Mouse (Mus musculus) hindbrain, embryonic 10.5 days (tissue): ENCODE measurements around the gene Gm7137. TPM values are rescaled to one million over a fixed set of nuclear protein-coding genes. Genes with fewer than 3 reads are reported as not detected.
"Not testable (repeated sequence)": the region's sequence is repeated elsewhere in the genome, so short reads cannot be mapped to it uniquely, and the experiment has no call there.

Source experiments
- DNase-seq: peaks from one replicate; pipeline ENCODE4 v3.0.0-alpha.2; 2017; ENCODE audit warnings: low spot score
- H3K27ac ChIP-seq: fragments of 300-500 bp; sonication (generic); 2 replicates; pipeline ENCODE4 v1.5.1; 2016; ENCODE audit warnings: mild to moderate bottlenecking, moderate library complexity
- H3K27me3 ChIP-seq: fragments of 300-500 bp; sonication (generic); 2 replicates; pipeline ENCODE4 v1.6.1; 2016; ENCODE audit warnings: mild to moderate bottlenecking; ENCODE audit not compliant: poor library complexity, insufficient read depth, severe bottlenecking
- H3K36me3 ChIP-seq: fragments of 300-500 bp; sonication (generic); 2 replicates; pipeline ENCODE4 v1.6.1; 2016; ENCODE audit warnings: mild to moderate bottlenecking, moderate library complexity
- H3K4me1 ChIP-seq: fragments of 300-500 bp; sonication (generic); replicated peaks from 2 replicates; pipeline ENCODE4 v1.6.1; 2016; ENCODE audit warnings: mild to moderate bottlenecking
- H3K4me3 ChIP-seq: fragments of 300-500 bp; sonication (generic); 2 replicates; pipeline ENCODE4 v1.5.1; 2016; ENCODE audit warnings: mild to moderate bottlenecking, moderate library complexity
- H3K9me3 ChIP-seq: fragments of 300-500 bp; sonication (generic); 2 replicates; pipeline ENCODE4 v1.6.1; 2016; ENCODE audit warnings: mild to moderate bottlenecking, moderate library complexity
- WGBS: fragments of 180-500 bp; shearing (Covaris S2); methylation state at CpG from one replicate; pipeline ENCODE4 v1.1.7; 2016; 5-methylcytosine and 5-hydroxymethylcytosine counted together
- polyA plus RNA-seq: library from polyadenylated mRNA; unstranded; fragments of >200 nt; fragmentation: Nextera tagmentation; extraction: Ambion mirVana; gene quantifications from 2 replicates; pipeline ENCODE4 v1.2.1, GENCODE M21; 2016

Gm7137 gene
- not detected in 2 replicates for polyA plus RNA-seq

GRCm38 (mm10) chr10:77787876-77788275, at the start of gene Gm7137:
Gene Gm7137 (minus strand): TSS chr10:77788200.
- not testable (repeated sequence) for H3K4me3 ChIP-seq, H3K4me1 ChIP-seq, H3K36me3 ChIP-seq, H3K9me3 ChIP-seq, H3K27ac ChIP-seq, H3K27me3 ChIP-seq, DNase-seq
- WGBS, result 56% methylated on average over 1 of the region's 1 CpGs

DNA sequence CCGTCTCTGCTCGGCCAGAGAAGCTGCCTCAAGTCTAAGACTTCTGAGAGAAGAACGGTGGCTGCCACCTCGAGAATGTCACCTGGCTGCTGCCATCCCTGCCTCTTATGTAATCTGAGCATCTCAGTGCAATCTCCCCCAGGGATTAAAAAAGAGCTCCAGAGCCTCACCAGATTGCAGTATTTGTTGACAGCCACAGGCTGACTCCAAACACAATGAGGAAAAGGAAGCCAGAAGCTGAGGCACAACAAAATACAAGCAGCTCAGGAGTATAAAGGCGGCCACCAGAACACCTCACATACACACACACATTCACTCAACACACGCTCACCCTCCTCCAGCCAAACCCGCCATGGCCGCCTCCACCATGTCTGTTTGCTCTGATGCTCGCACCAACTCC, 47.6 kb upstream of the Gm7137 start, which contains the start of gene Krtap10-10:
Gene Krtap10-10, plus strand, starts transcription at position 301 of the 400 bp plus-strand sequence.
- peaks cover 6% of the 10 kb centered on the region; the same call in 1 of the 2 replicates for H3K4me1 ChIP-seq
- WGBS, result 73% methylated on average over 9 of the region's 9 CpGs
- H3K9me3 ChIP-seq, result no peaks in the 10 kb centered on the region
- no peak within 1 kb of the TSS for H3K4me3 ChIP-seq
- no peak for DNase-seq
- H3K36me3 ChIP-seq, result no peaks in the 10 kb centered on the region
- H3K27me3 ChIP-seq, result no peaks in the 10 kb centered on the region
- H3K27ac ChIP-seq, result no peak within 1 kb of the TSS

GRCm38 (mm10) chr10:77826951-77827350, 39.0 kb upstream of the Gm7137 start, which contains the start of gene Krtap10-4:
Gene Krtap10-4 (minus strand): TSS chr10:77827095.
- no peak for DNase-seq
- H3K4me3 ChIP-seq, result no peak within 1 kb of the TSS
- no peak within 1 kb of the TSS for H3K27ac ChIP-seq
- peaks cover 5% of the 10 kb centered on the region; the same call in 1 of the 2 replicates for H3K9me3 ChIP-seq
- WGBS, result 67% methylated on average over 6 of the region's 6 CpGs
- H3K27me3 ChIP-seq, result no peaks in the 10 kb centered on the region
- no peaks in the 10 kb centered on the region for H3K4me1 ChIP-seq
- no peaks in the 10 kb centered on the region for H3K36me3 ChIP-seq

GRCm38 (mm10) chr10:77819203-77819602, 31.2 kb upstream of the Gm7137 start:
- DNase-seq, result no peak
- 40% methylated on average over 4 of the region's 4 CpGs for WGBS
- no peak overlapping the region for H3K4me3 ChIP-seq
- H3K36me3 ChIP-seq, result no peaks in the 10 kb centered on the region
- H3K9me3 ChIP-seq, result peaks cover 5% of the 10 kb centered on the region; the same call in 1 of the 2 replicates
- H3K27ac ChIP-seq, result no peak overlapping the region
- H3K4me1 ChIP-seq, result peaks cover 7% of the 10 kb centered on the region; the same call in 1 of the 2 replicates
- H3K27me3 ChIP-seq, result no peaks in the 10 kb centered on the region

DNA sequence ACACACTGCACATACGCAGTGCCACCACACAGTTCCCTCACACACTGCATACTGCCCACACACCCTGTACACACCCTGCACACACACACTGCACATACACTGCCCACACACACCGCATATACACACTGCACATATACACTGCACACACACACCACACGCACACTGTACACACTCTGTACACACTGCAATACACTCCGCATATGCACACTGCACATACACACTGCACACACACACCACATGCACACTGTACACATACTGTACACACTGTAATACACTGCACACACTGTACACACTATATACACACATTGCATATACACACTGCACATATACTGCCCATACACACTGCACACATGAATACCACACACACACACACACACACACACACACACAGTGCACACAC, 30.5 kb upstream of the Gm7137 start:
- Histone ChIP-seq H3K4me3 (no peak overlapping the region), H3K9me3 (no peaks in the 10 kb centered on the region), H3K4me1 (peaks cover 7% of the 10 kb centered on the region; the same call in 1 of the 2 replicates), H3K27me3 (no peaks in the 10 kb centered on the region), H3K36me3 (no peaks in the 10 kb centered on the region), H3K27ac (no peak overlapping the region)
- no peak for DNase-seq
- 93% methylated on average over 4 of the region's 4 CpGs for WGBS

DNA sequence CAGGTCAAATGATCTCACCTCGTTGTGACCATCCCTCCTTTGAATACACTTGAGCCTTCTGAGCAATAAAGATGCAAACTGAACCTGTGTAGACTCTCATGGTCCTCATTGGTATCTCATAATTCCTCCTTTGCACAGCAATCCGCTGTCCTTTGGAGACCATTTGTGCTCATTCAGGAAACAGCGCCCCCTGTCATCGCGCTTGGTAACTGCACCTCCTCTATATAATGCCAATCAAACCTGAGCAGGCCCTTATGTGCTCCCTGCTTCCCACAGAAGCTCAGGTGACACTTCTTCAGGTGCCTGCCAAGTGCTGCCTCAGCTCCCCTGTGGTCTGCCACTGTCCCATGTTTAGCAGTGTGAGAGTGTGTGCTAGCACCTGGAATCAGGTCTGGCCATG, 27.5 kb upstream of the Gm7137 start:
- 0 out of 2 replicates have a peak overlapping the region, but pooled peaks have one; percentile 35 for H3K27ac ChIP-seq
- peaks cover 7% of the 10 kb centered on the region; the same call in 1 of the 2 replicates for H3K4me1 ChIP-seq
- no peak overlapping the region for H3K4me3 ChIP-seq
- no peaks in the 10 kb centered on the region for H3K9me3 ChIP-seq
- WGBS, result 31% methylated on average over 5 of the region's 5 CpGs
- no peaks in the 10 kb centered on the region for H3K27me3 ChIP-seq
- peak; percentile 33 for DNase-seq
- H3K36me3 ChIP-seq, result no peaks in the 10 kb centered on the region

DNA sequence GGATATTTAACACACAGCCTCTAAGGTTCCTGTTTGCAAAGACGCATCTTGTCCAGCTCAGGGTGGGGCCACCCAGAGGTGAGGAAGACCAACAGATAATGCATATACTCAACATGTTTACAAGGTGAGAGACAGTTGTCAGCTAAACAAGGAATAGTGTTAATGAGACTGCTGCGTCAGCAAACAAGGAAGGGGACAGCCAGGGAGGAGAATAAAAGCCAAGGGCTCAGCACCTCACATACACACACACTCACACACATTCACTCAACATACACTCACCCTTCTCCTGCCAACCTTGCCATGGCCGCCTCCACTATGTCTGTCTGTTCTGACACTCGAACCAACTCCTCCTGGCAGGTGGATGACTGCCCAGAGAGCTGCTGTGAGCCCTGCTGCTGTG, 26.4 kb upstream of the Gm7137 start, which contains the start of gene Gm2696:
Gene Gm2696, plus strand, starts transcription at position 301 of the 400 bp plus-strand sequence.
- H3K9me3 ChIP-seq, result peaks cover 3% of the 10 kb centered on the region; the same call in 1 of the 2 replicates
- DNase-seq, result no peak
- no peaks in the 10 kb centered on the region for H3K36me3 ChIP-seq
- 0 out of 2 replicates have a peak within 1 kb of the TSS, but pooled peaks have one; percentile 35 for H3K27ac ChIP-seq
- WGBS, result 57% methylated on average over 4 of the region's 4 CpGs
- H3K4me3 ChIP-seq, result no peak within 1 kb of the TSS
- no peaks in the 10 kb centered on the region for H3K27me3 ChIP-seq
- peaks cover 7% of the 10 kb centered on the region; the same call in 1 of the 2 replicates for H3K4me1 ChIP-seq

GRCm38 (mm10) chr10:77811743-77812142, 23.7 kb upstream of the Gm7137 start, which contains the start of gene Gm9507:
Gene Gm9507 (minus strand): TSS chr10:77811843.
- peaks cover 7% of the 10 kb centered on the region; the same call in 1 of the 2 replicates for H3K4me1 ChIP-seq
- 72% methylated on average over 5 of the region's 5 CpGs for WGBS
- H3K9me3 ChIP-seq, result peaks cover 9% of the 10 kb centered on the region
- no peak within 1 kb of the TSS for H3K4me3 ChIP-seq
- H3K36me3 ChIP-seq, result no peaks in the 10 kb centered on the region
- H3K27ac ChIP-seq, result no peak within 1 kb of the TSS
- H3K27me3 ChIP-seq, result no peaks in the 10 kb centered on the region
- no peak for DNase-seq

DNA sequence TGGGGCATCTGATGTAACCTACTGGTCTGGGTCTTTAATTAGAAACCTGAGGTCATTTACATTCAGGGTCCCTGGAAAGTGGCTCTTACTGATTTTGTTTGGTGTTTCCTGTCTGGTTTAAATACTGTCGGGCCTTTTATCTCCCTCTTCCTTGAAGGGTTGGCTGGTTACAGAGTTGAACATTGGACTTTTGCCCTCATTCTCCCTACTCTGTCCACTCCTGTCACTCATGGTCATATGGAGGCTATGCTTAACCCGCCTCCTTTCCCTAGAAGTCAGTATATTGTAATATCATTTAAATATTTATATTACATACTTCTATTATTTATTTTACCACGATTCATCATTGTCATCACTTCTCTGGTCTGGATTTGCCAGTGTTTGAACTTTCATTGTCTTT, 16.1 kb upstream of the Gm7137 start:
- WGBS, result 82% methylated on average over 3 of the region's 3 CpGs

DNA sequence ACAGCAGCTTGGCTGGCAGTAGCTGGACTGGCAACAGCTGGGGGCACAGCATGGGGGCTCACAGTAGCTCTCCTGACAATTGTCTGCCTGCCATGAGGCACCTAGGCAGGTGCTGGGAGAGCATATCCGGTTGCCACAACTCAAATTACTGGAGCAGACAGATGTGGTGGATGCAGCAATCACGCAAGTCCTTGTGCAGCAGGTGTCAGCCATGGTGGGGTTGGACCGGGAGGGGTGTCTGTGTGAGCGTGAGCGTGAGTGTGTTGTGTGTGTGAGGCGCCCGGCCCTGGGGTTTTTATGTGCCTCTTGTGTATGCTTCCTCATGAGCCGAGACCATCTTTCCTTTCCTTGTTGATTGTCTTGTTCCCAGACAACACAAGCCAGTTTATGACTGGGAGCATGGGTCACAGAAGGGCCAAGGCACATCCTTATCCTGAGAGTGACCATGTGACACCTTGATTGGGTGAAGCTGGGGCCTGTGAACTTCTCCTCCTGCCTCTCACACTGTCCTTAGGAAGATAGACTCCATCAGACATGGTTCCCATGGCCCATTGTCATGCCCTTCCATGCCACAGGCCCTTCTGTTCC, 11.0 kb upstream of the Gm7137 start, which contains the start of gene Gm19668:
Gene Gm19668, minus strand, starts transcription at position 213 of the 588 bp plus-strand sequence.
- 54% methylated on average over 8 of the region's 8 CpGs for WGBS
- peak within 1 kb of the TSS; percentile 74 for H3K27ac ChIP-seq
- no peak within 1 kb of the TSS for H3K4me3 ChIP-seq
- H3K36me3 ChIP-seq, result no peaks in the 10 kb centered on the region
- no peaks in the 10 kb centered on the region for H3K9me3 ChIP-seq
- DNase-seq, result no peak
- peaks cover 29% of the 10 kb centered on the region for H3K4me1 ChIP-seq
- H3K27me3 ChIP-seq, result no peaks in the 10 kb centered on the region

More for the DNA sequence above, 16.1 kb upstream of the Gm7137 start:
- no peak overlapping the region for H3K4me3 ChIP-seq
- no peak overlapping the region for H3K27ac ChIP-seq
- no peak for DNase-seq
- no peaks in the 10 kb centered on the region for H3K27me3 ChIP-seq
- peaks cover 3% of the 10 kb centered on the region for H3K4me1 ChIP-seq
- H3K36me3 ChIP-seq, result no peaks in the 10 kb centered on the region
- H3K9me3 ChIP-seq, result peaks cover 6% of the 10 kb centered on the region; the same call in 1 of the 2 replicates

DNA sequence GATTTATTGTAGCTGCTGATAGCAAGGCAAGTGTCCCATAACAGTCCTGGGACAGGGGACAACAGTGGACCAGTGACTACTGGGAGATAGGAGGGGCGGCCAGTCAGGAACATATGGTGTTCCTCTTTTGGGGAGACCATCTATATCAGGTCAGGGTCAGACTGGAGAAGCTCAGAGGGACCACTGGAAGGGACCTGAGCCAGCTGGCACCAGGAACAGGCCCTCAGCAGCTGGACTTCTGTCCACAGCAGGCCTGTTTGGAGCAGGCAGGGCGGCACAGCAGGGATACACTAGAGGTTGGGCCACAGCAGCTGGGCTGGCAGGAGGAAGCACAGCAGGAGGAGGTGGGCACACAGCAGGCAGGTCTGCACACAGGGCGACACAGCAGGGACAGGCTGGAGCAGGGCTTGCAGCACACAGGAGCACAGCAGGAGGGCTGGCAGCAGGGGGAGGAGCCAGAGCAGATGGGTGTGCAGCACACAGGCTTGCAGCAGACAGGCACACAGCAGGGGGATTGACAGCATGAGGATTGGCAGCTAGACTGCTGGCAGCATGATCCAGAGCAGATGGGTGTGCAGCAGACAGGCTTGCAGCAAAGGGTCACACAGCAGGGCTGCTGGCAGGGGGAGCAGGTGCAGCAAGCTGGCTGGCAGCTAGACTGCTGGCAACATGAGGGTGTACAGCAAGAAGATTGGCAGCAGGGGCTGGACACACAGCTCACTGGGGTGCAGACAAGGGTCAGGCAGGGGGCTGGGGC, 10.3 kb upstream of the Gm7137 start:
- not testable (repeated sequence) for DNase-seq, H3K4me3 ChIP-seq, H3K27me3 ChIP-seq, H3K9me3 ChIP-seq, H3K36me3 ChIP-seq
- peak overlapping the region; percentile 74 for H3K27ac ChIP-seq
- 39% methylated on average over 3 of the region's 3 CpGs for WGBS
- H3K4me1 ChIP-seq, result peaks cover 35% of the 10 kb centered on the region

GRCm38 (mm10) chr10:77797677-77798076, 9.7 kb upstream of the Gm7137 start:
- 15% methylated on average over 3 of the region's 3 CpGs for WGBS
- no peaks in the 10 kb centered on the region for H3K36me3 ChIP-seq
- H3K9me3 ChIP-seq, result no peaks in the 10 kb centered on the region
- peaks cover 37% of the 10 kb centered on the region for H3K4me1 ChIP-seq
- peak overlapping the region; percentile 74 for H3K27ac ChIP-seq
- H3K27me3 ChIP-seq, result no peaks in the 10 kb centered on the region
- DNase-seq, result no peak
- H3K4me3 ChIP-seq, result no peak overlapping the region

- H3K4me3 ChIP-seq, result no peak within 1 kb of the TSS
- DNase-seq, result no peak
- peaks cover 37% of the 10 kb centered on the region for H3K4me1 ChIP-seq
- H3K36me3 ChIP-seq, result no peaks in the 10 kb centered on the region
- H3K27me3 ChIP-seq, result no peaks in the 10 kb centered on the region
- 46% methylated on average over 2 of the region's 2 CpGs for WGBS
- peak within 1 kb of the TSS; percentile 69; the same call in 1 of the 2 replicates for H3K27ac ChIP-seq
- no peaks in the 10 kb centered on the region for H3K9me3 ChIP-seq
These were observed 7.0 kb upstream of the Gm7137 start, which contains the start of gene Gm9639 for GRCm38 (mm10) chr10:77794976-77795375. Gene Gm9639 (minus strand): TSS chr10:77795076.
